Mouse (Mus musculus) hindbrain, embryonic 13.5 days (tissue): ENCODE data around the gene BC037034. TPM values are rescaled to one million over a fixed set of nuclear protein-coding genes. Genes with fewer than 3 reads are reported as not detected.

ENCODE experiments used
- ATAC-seq: fragments of 200-750 bp; cut with Nextera tagmentation; 2 replicates; pipeline ENCODE4 v1.8.0; 2017; ENCODE audit warnings: moderate TSS enrichment; ENCODE audit not compliant: low FRiP score
- H3K27ac ChIP-seq: fragments of 300-500 bp; sonication (generic); 2 replicates; pipeline ENCODE4 v1.5.1; 2015; ENCODE audit warnings: inconsistent platforms, mild to moderate bottlenecking, moderate library complexity
- H3K27me3 ChIP-seq: fragments of 300-500 bp; sonication (generic); 2 replicates; pipeline ENCODE4 v1.6.1; 2015; ENCODE audit warnings: mild to moderate bottlenecking, inconsistent platforms
- H3K36me3 ChIP-seq: fragments of 300-500 bp; sonication (generic); 2 replicates; pipeline ENCODE4 v1.6.1; 2015; ENCODE audit warnings: mild to moderate bottlenecking, inconsistent platforms
- H3K4me1 ChIP-seq: fragments of 300-500 bp; sonication (generic); replicated peaks from 2 replicates; pipeline ENCODE4 v1.6.1; 2015; ENCODE audit warnings: inconsistent platforms
- H3K4me2 ChIP-seq: fragments of 300-500 bp; sonication (generic); 2 replicates; pipeline ENCODE4 v1.6.1; 2015; ENCODE audit warnings: inconsistent platforms, mild to moderate bottlenecking, moderate library complexity
- H3K4me3 ChIP-seq: fragments of 300-500 bp; sonication (generic); 2 replicates; pipeline ENCODE4 v1.5.1; 2015; ENCODE audit warnings: mild to moderate bottlenecking, inconsistent platforms
- H3K9ac ChIP-seq: fragments of 300-500 bp; sonication (generic); 2 replicates; pipeline ENCODE4 v1.6.1; 2015; ENCODE audit warnings: mild to moderate bottlenecking, inconsistent platforms
- H3K9me3 ChIP-seq: fragments of 300-500 bp; sonication (generic); 2 replicates; pipeline ENCODE4 v1.6.1; 2016; ENCODE audit warnings: inconsistent platforms
- WGBS: fragments of 180-500 bp; shearing (Covaris S2); methylation state at CpG from one replicate; pipeline ENCODE4 v1.1.7; 2015; 5-methylcytosine and 5-hydroxymethylcytosine counted together
- polyA plus RNA-seq: library from polyadenylated mRNA; unstranded; fragments of >200 nt; fragmentation: Nextera tagmentation; extraction: Ambion mirVana; gene quantifications from 2 replicates; pipeline ENCODE4 v1.2.1, GENCODE M21; 2015

BC037034 gene
- polyA plus RNA-seq, 1 experiment from 2014 or later, result 14.2 TPM

- H3K36me3 ChIP-seq, result peaks cover 41% of the 10 kb centered on the region
- peaks cover 62% of the 10 kb centered on the region for H3K4me1 ChIP-seq
- WGBS, result 85% methylated on average over 7 of the region's 7 CpGs
- peak overlapping the region; percentile 95 for H3K9ac ChIP-seq
- H3K27ac ChIP-seq, result 0 out of 2 replicates have a peak overlapping the region, but pooled peaks have one; percentile 24
- peak overlapping the region; percentile 82 for H3K4me2 ChIP-seq
- H3K9me3 ChIP-seq, result no peaks in the 10 kb centered on the region; the same call in 1 of the 2 replicates
- 0 out of 2 replicates have a peak, but pooled peaks cover 12% of the 10 kb centered on the region for H3K27me3 ChIP-seq
- no peak for ATAC-seq
- H3K4me3 ChIP-seq, result peak overlapping the region; percentile 82
Observed at GRCm38 (mm10) chr5:138277994-138278393, 14.2 kb upstream of the BC037034 start.

- Histone ChIP-seq H3K4me3 (peak overlapping the region; percentile 45), H3K4me1 (peaks cover 81% of the 10 kb centered on the region), H3K36me3 (peaks cover 41% of the 10 kb centered on the region), H3K4me2 (peak overlapping the region; percentile 82), H3K27me3 (no peaks in the 10 kb centered on the region), H3K9ac (peak overlapping the region; percentile 81), H3K9me3 (no peaks in the 10 kb centered on the region), H3K27ac (peak overlapping the region; percentile 64)
- ATAC-seq, result no peak
- 12% methylated on average over 41 of the region's 41 CpGs for WGBS
Observed at GRCm38 (mm10) chr5:138275216-138276050, 11.6 kb upstream of the BC037034 start.

GRCm38 (mm10) chr5:138274186-138274585, 10.4 kb upstream of the BC037034 start:
- Histone ChIP-seq H3K4me3 (no peak overlapping the region), H3K4me2 (0 out of 2 replicates have a peak overlapping the region, but pooled peaks have one; percentile 6), H3K9ac (peak overlapping the region; percentile 46; the same call in 1 of the 2 replicates), H3K27ac (no peak overlapping the region; the same call in 1 of the 2 replicates), H3K4me1 (peaks cover 81% of the 10 kb centered on the region), H3K36me3 (peaks cover 41% of the 10 kb centered on the region), H3K27me3 (no peaks in the 10 kb centered on the region), H3K9me3 (no peaks in the 10 kb centered on the region)
- 43% methylated on average over 8 of the region's 8 CpGs for WGBS
- no peak for ATAC-seq

GRCm38 (mm10) chr5:138272409-138272923, 8.6 kb upstream of the BC037034 start, which contains the start of gene Gal3st4:
TSS of gene Gal3st4 (minus strand) at chr5:138272840.
- Histone ChIP-seq H3K4me3 (peak within 1 kb of the TSS; percentile 12), H3K9ac (peak within 1 kb of the TSS; percentile 51), H3K4me2 (peak within 1 kb of the TSS; percentile 34), H3K27me3 (no peaks in the 10 kb centered on the region), H3K27ac (no peak within 1 kb of the TSS), H3K9me3 (no peaks in the 10 kb centered on the region), H3K36me3 (peaks cover 33% of the 10 kb centered on the region), H3K4me1 (peaks cover 64% of the 10 kb centered on the region)
- under 1% methylated on average over 12 of the region's 12 CpGs for WGBS
- ATAC-seq, result no peak

GRCm38 (mm10) chr5:138271232-138271631, 7.4 kb upstream of the BC037034 start:
- ATAC-seq, result no peak
- H3K4me2 ChIP-seq, result peak overlapping the region; percentile 34; the same call in 1 of the 2 replicates
- H3K9me3 ChIP-seq, result no peaks in the 10 kb centered on the region
- H3K27me3 ChIP-seq, result no peaks in the 10 kb centered on the region
- no peak overlapping the region for H3K27ac ChIP-seq
- 57% methylated on average over 3 of the region's 3 CpGs for WGBS
- H3K4me1 ChIP-seq, result peaks cover 51% of the 10 kb centered on the region
- peak overlapping the region; percentile 51; the same call in 1 of the 2 replicates for H3K9ac ChIP-seq
- H3K36me3 ChIP-seq, result peaks cover 32% of the 10 kb centered on the region
- H3K4me3 ChIP-seq, result no peak overlapping the region

GRCm38 (mm10) chr5:138268980-138269379, 5.1 kb upstream of the BC037034 start:
- no peak overlapping the region for H3K4me3 ChIP-seq
- 86% methylated on average over 4 of the region's 4 CpGs for WGBS
- no peak overlapping the region for H3K4me2 ChIP-seq
- no peaks in the 10 kb centered on the region for H3K27me3 ChIP-seq
- H3K9ac ChIP-seq, result no peak overlapping the region
- H3K36me3 ChIP-seq, result peaks cover 21% of the 10 kb centered on the region
- peaks cover 41% of the 10 kb centered on the region for H3K4me1 ChIP-seq
- H3K9me3 ChIP-seq, result no peaks in the 10 kb centered on the region
- no peak for ATAC-seq
- H3K27ac ChIP-seq, result no peak overlapping the region

- ATAC-seq, result no peak
- Histone ChIP-seq H3K4me3 (no peak overlapping the region), H3K4me2 (no peak overlapping the region), H3K9ac (no peak overlapping the region), H3K27ac (no peak overlapping the region), H3K36me3 (peaks cover 24% of the 10 kb centered on the region), H3K27me3 (no peaks in the 10 kb centered on the region), H3K9me3 (no peaks in the 10 kb centered on the region), H3K4me1 (peaks cover 36% of the 10 kb centered on the region)
- 87% methylated on average over 3 of the region's 3 CpGs for WGBS
Observed at GRCm38 (mm10) chr5:138267114-138267513, 3.3 kb upstream of the BC037034 start.

GRCm38 (mm10) chr5:138265712-138266111, 1.9 kb upstream of the BC037034 start:
- peaks cover 38% of the 10 kb centered on the region for H3K36me3 ChIP-seq
- no peak overlapping the region for H3K27ac ChIP-seq
- no peak overlapping the region for H3K4me3 ChIP-seq
- WGBS, result 98% methylated on average over 4 of the region's 4 CpGs
- H3K4me2 ChIP-seq, result no peak overlapping the region
- H3K9me3 ChIP-seq, result no peaks in the 10 kb centered on the region
- no peaks in the 10 kb centered on the region for H3K27me3 ChIP-seq
- no peak for ATAC-seq
- peaks cover 29% of the 10 kb centered on the region for H3K4me1 ChIP-seq
- H3K9ac ChIP-seq, result no peak overlapping the region

GRCm38 (mm10) chr5:138264207-138264578, 360 bp upstream of the BC037034 start:
- peaks cover 38% of the 10 kb centered on the region for H3K4me1 ChIP-seq
- peak overlapping the region; percentile 74; the same call in 1 of the 2 replicates for H3K27ac ChIP-seq
- peak overlapping the region; percentile 92 for H3K4me3 ChIP-seq
- peaks cover 53% of the 10 kb centered on the region for H3K36me3 ChIP-seq
- H3K9ac ChIP-seq, result peak overlapping the region; percentile 98
- no peaks in the 10 kb centered on the region for H3K9me3 ChIP-seq
- 12% methylated on average over 6 of the region's 6 CpGs for WGBS
- no peaks in the 10 kb centered on the region for H3K27me3 ChIP-seq
- ATAC-seq, result no peak
- peak overlapping the region; percentile 96 for H3K4me2 ChIP-seq

- H3K4me3 ChIP-seq, result peak overlapping the region; percentile 92
- no peaks in the 10 kb centered on the region for H3K9me3 ChIP-seq
- ATAC-seq, result 0 out of 2 replicates have a peak, but pooled peaks have one; percentile 4
- H3K4me2 ChIP-seq, result peak overlapping the region; percentile 96
- H3K36me3 ChIP-seq, result peaks cover 68% of the 10 kb centered on the region
- H3K27me3 ChIP-seq, result no peaks in the 10 kb centered on the region
- 65% methylated on average over 18 of the region's 18 CpGs for WGBS
- 0 out of 2 replicates have a peak overlapping the region, but pooled peaks have one; percentile 23 for H3K27ac ChIP-seq
- H3K9ac ChIP-seq, result peak overlapping the region; percentile 98
- H3K4me1 ChIP-seq, result peaks cover 38% of the 10 kb centered on the region
Observed at GRCm38 (mm10) chr5:138262582-138263240, 1.1 kb downstream of the BC037034 start.

- peak overlapping the region; percentile 96 for H3K4me2 ChIP-seq
- peak overlapping the region; percentile 98; the same call in 1 of the 2 replicates for H3K9ac ChIP-seq
- no peak for ATAC-seq
- no peak overlapping the region for H3K27ac ChIP-seq
- no peaks in the 10 kb centered on the region for H3K27me3 ChIP-seq
- H3K4me1 ChIP-seq, result peaks cover 38% of the 10 kb centered on the region
- 0 out of 2 replicates have a peak overlapping the region, but pooled peaks have one; percentile 92 for H3K4me3 ChIP-seq
- H3K36me3 ChIP-seq, result peaks cover 64% of the 10 kb centered on the region
- WGBS, result 77% methylated on average over 4 of the region's 4 CpGs
- no peaks in the 10 kb centered on the region for H3K9me3 ChIP-seq
Observed at GRCm38 (mm10) chr5:138262001-138262400, 1.8 kb downstream of the BC037034 start.

- WGBS, result 96% methylated on average over 11 of the region's 11 CpGs
- no peak overlapping the region for H3K4me2 ChIP-seq
- no peaks in the 10 kb centered on the region for H3K27me3 ChIP-seq
- no peaks in the 10 kb centered on the region for H3K9me3 ChIP-seq
- H3K27ac ChIP-seq, result no peak overlapping the region
- peaks cover 54% of the 10 kb centered on the region for H3K36me3 ChIP-seq
- peak overlapping the region; percentile 39; the same call in 1 of the 2 replicates for H3K9ac ChIP-seq
- H3K4me1 ChIP-seq, result peaks cover 48% of the 10 kb centered on the region
- H3K4me3 ChIP-seq, result no peak overlapping the region
- ATAC-seq, result no peak
Observed at GRCm38 (mm10) chr5:138260834-138261233, 3.0 kb downstream of the BC037034 start.
